Mouse (Mus musculus) gastrocnemius, postnatal 36 days (tissue): ENCODE measurements around the gene Rpa1. TPM values are rescaled to one million over a fixed set of nuclear protein-coding genes. Genes with fewer than 3 reads are reported as not detected.

Experiments used
- microRNA-seq, 2 experiments: library from miRNA; unstranded; fragments of <30 nt; microRNA quantifications; one replicate each; pipeline ENCODE4 v1.2.0; 2021
- total RNA-seq, 2 experiments: library from RNA; stranded (reverse); gene quantifications; 2 replicates each; pipeline ENCODE4 v1.2.3; 2021

Rpa1 gene
- total RNA-seq, 2 experiments from 2014 or later = 53.7 to 58.5 TPM

Small RNA genes within 50 kb of the gene (microRNA-seq; reads per million reads assigned to microRNA genes)
- gene Gm47300 = 0 reads per million in 2 experiments

Other genes with a start within 250 kb of the Rpa1 start
- gene Hic1, start 178.8 kb downstream of the Rpa1 start, total RNA-seq = 1 to 10 TPM; 5.1 to 7.2 TPM
- 1 to 10 TPM; 2.4 to 3.0 TPM for gene Ovca2, start 169.5 kb downstream of the Rpa1 start, total RNA-seq
- 1 to 10 TPM; 4.9 to 5.2 TPM for gene Dph1, start 157.1 kb downstream of the Rpa1 start, total RNA-seq
- 1 to 10 TPM; 1.0 TPM for gene Rtn4rl1, start 154.5 kb downstream of the Rpa1 start, total RNA-seq
- 1 to 10 TPM; 2.0 to 3.1 TPM for gene Smyd4, start 109 bp upstream of the Rpa1 start, total RNA-seq
- gene Serpinf1, start 74.4 kb upstream of the Rpa1 start, total RNA-seq = 10 to 100 TPM; 83.2 to 88.9 TPM
- not detected for gene Serpinf2, start 91.3 kb upstream of the Rpa1 start, total RNA-seq
- gene Wdr81, start 106.4 kb upstream of the Rpa1 start, total RNA-seq = 1 to 10 TPM; 4.1 to 5.4 TPM
- gene Tlcd2, start 113.4 kb upstream of the Rpa1 start, total RNA-seq = 1 to 10 TPM; 3.4 to 3.6 TPM
- 10 to 100 TPM; 56.1 to 64.1 TPM for gene Prpf8, start 138.5 kb upstream of the Rpa1 start, total RNA-seq
- 10 to 100 TPM; 39.1 to 40.1 TPM for gene Rilp, start 161.8 kb upstream of the Rpa1 start, total RNA-seq
- gene Scarf1, start 165.2 kb upstream of the Rpa1 start, total RNA-seq = 1 to 10 TPM; 2.8 to 3.1 TPM
- 10 to 100 TPM; 17.6 to 26.9 TPM for gene Slc43a2, start 183.4 kb upstream of the Rpa1 start, total RNA-seq
- 100 to 1,000 TPM; 186 to 223 TPM for gene Pitpna, start 239.8 kb upstream of the Rpa1 start, total RNA-seq